Mouse (Mus musculus) C2C12 (cell line): ENCODE data around the gene Capn5. TPM values are rescaled to one million over a fixed set of nuclear protein-coding genes. Genes with fewer than 3 reads are reported as not detected.

Experiments
- H3K27me3 ChIP-seq: one replicate; pipeline ENCODE4 v1.6.1; 2011; ENCODE audit not compliant: control insufficient read depth, insufficient read depth, insufficient read length
- H3K36me3 ChIP-seq: one replicate; pipeline ENCODE4 v1.6.1; 2011; ENCODE audit not compliant: control insufficient read depth, insufficient read depth
- H3K4me3 ChIP-seq: one replicate; pipeline ENCODE4 v1.5.1; 2011; ENCODE audit warnings: mild to moderate bottlenecking, control low read depth; ENCODE audit not compliant: poor library complexity, insufficient read depth, severe bottlenecking
- H3K79me2 ChIP-seq: one replicate; pipeline ENCODE4 v1.6.1; 2011; ENCODE audit not compliant: control insufficient read depth, insufficient read depth
- H3K79me3 ChIP-seq: one replicate; pipeline ENCODE4 v1.6.1; 2011; ENCODE audit warnings: low read depth, control low read depth
- H3ac ChIP-seq: one replicate; pipeline ENCODE3; 2011; ENCODE audit warnings: low read depth; ENCODE audit not compliant: control insufficient read depth, insufficient read length
- CEBPB ChIP-seq: IDR thresholded peaks from one replicate; pipeline ENCODE4 v1.6.1; 2011; ENCODE audit warnings: low read depth, mild to moderate bottlenecking, control low read depth, moderate library complexity
- CTCF ChIP-seq: IDR thresholded peaks from one replicate; pipeline ENCODE4 v1.5.1; 2011; ENCODE audit not compliant: control insufficient read depth, insufficient read depth, insufficient read length
- FOSL1 ChIP-seq: IDR thresholded peaks from one replicate; pipeline ENCODE4 v1.8.0; 2011; ENCODE audit warnings: mild to moderate bottlenecking, low read length; ENCODE audit not compliant: poor library complexity, insufficient read depth, severe bottlenecking
- MAX ChIP-seq: IDR thresholded peaks from one replicate; pipeline ENCODE4 v1.6.1; 2011; ENCODE audit warnings: mild to moderate bottlenecking, control low read depth
- MYOD1 ChIP-seq: IDR thresholded peaks from one replicate; pipeline ENCODE4 v1.6.1; 2011; ENCODE audit warnings: low read depth; ENCODE audit not compliant: control insufficient read depth, insufficient read length
- MYOG ChIP-seq: IDR thresholded peaks from one replicate; pipeline ENCODE4 v1.6.1; 2011; ENCODE audit not compliant: control insufficient read depth, insufficient read length; ENCODE audit errors: extremely low read depth
- USF1 ChIP-seq: IDR thresholded peaks from one replicate; pipeline ENCODE4 v1.6.1; 2011; ENCODE audit warnings: low read depth, mild to moderate bottlenecking, control low read depth, moderate library complexity
- polyA plus RNA-seq: library from polyadenylated mRNA; unstranded; fragments of >200 nt; fragmentation: generic; extraction: Trizol; gene quantifications from one replicate; pipeline ENCODE4 v1.2.1, GENCODE M21; 2012; ENCODE audit warnings: missing spikeins

The Capn5 gene
- polyA plus RNA-seq, 1 experiment = 2.5 TPM

DNA sequence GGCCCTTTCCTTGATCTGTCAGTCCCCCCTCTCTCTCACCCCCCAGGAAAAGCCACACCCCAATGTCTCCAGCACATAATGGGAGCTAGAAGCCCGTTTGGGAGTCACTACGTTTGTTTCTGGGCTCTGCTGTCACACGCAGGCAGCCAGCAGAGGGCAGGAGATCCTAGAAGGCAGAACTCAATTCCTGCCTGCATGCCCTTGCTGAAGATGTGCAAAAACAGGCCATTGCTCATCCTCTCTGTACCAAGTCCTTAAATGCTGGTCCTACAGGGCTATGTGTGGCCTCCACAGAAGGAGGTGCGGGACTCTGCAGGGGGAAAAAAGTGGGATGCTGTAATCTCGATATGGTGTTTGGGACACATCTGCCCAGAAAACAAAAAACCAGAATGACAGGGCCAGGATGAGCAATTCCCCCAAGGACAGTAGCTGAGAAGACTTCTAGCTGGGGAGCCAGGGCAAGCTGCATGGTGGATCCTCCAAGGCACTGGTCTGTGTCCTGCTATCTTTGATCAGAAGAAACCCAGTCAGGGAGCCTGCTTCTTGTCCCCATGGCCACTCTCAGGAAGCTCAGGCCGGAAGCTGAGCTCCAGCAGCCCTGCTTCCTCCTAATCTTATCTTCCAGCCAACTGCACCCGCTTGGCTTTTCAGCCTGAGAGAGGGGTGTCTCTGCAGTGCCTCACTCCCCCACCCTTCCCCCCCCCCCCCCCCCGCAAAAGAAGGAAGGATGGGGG lies 22.4 kb downstream of the Capn5 start:
- no peaks in the 10 kb centered on the region for H3K36me3 ChIP-seq
- TF ChIP-seq MAX (no peak), MYOG (no peak), USF1 (no peak), FOSL1 (no peak), MYOD1 (no peak), CTCF (peak; percentile 43)
- no peaks in the 10 kb centered on the region for H3K79me3 ChIP-seq
- no peaks in the 10 kb centered on the region for H3K79me2 ChIP-seq
- H3ac ChIP-seq = no peak overlapping the region
- H3K27me3 ChIP-seq = no peaks in the 10 kb centered on the region
- no peak overlapping the region for H3K4me3 ChIP-seq

DNA sequence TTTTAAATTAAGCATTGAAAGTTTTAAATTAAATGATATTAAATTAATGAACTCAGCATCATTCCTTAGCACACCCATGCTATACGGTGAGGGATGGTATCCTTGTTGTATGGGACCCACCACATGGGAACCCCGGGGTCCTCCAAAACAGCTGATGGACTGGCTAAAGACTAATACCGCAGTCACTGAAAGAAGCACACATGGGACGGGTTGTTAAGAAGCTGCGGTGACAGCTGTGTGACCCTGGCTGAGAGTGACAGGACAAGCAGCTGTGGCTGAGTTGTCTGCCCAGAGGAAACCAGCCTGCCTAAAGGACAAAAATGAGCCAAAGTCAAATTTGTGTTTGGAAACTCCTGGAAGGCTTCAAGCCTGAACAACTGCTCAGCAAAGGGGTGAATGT lies 24.2 kb downstream of the Capn5 start:
- Histone ChIP-seq H3K27me3 (no peaks in the 10 kb centered on the region), H3K79me3 (no peaks in the 10 kb centered on the region), H3K36me3 (no peaks in the 10 kb centered on the region), H3K4me3 (no peak overlapping the region), H3ac (no peak overlapping the region), H3K79me2 (no peaks in the 10 kb centered on the region)
- TF ChIP-seq MYOG (no peak), FOSL1 (no peak)

DNA sequence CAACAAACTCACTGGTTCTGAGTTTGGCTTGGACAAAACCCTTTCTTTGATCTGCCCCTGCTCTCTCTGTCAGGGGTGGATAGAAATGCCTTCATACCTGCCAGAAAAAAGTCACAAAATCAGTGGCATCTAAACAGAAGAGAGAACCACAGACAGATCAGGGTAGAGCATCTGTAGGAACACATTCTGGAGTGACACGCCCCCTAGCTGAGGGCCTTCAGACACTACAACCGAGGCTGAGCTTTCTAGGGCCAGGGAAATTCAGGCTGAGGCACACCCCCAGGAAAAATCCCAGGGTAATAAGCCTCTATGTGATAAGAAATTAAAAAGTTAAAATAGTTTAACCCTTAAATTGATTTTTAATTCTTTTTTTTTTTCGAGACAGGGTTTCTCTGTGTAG lies 24.7 kb downstream of the Capn5 start:
- H3K79me2 ChIP-seq = no peaks in the 10 kb centered on the region
- no peak for TF ChIP-seq MYOD1
- no peak for TF ChIP-seq CEBPB
- TF ChIP-seq MYOG = no peak
- no peak for TF ChIP-seq CTCF
- no peak for TF ChIP-seq MAX
- no peak for TF ChIP-seq USF1
- no peak for TF ChIP-seq FOSL1
- H3K36me3 ChIP-seq = no peaks in the 10 kb centered on the region
- no peaks in the 10 kb centered on the region for H3K79me3 ChIP-seq
- H3K4me3 ChIP-seq = no peak overlapping the region
- no peaks in the 10 kb centered on the region for H3K27me3 ChIP-seq
- no peak overlapping the region for H3ac ChIP-seq

DNA sequence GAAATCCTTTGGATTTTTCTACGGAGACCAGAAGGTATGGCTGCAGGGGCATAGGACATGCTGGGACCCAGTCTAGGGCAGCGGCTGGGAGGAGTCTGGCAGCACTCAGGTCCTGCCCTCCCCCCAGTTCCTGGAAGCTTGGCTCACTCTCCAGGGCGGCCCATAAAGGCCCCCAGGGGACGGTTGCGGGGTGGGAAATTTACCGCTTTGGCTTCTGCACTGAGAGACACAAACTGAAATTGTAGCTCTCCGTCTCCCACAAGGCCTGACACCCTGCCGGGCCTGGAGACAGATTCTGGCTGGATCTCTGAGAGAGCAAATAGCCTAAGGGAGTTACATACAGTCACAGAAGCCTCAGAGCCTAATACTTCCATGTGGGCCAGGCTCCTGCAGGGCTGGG lies 25.7 kb downstream of the Capn5 start:
- Histone ChIP-seq H3K4me3 (no peak overlapping the region), H3K79me3 (no peaks in the 10 kb centered on the region)

DNA sequence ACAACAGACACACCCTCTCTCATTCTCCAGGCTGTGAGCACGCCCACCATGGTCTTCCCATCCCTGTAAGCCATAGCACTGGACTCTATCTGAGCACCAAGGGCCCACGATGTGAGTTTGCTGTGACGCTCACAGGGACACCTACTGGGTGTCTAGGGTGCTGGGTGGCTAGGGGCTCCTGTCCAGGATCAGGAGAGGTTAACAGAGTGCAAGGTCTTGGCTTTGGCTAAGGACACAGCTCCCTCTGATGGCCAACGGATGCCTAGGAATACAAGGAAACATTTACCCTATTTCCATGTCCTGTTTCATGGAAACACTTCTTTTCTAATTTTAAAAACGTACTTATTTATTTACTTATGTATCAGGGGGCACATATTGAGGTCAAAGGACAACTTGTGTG lies 27.5 kb downstream of the Capn5 start:
- no peaks in the 10 kb centered on the region for H3K79me2 ChIP-seq
- no peaks in the 10 kb centered on the region for H3K36me3 ChIP-seq
- H3ac ChIP-seq = no peak overlapping the region
- TF ChIP-seq MYOD1 (no peak), CTCF (no peak), CEBPB (no peak), USF1 (no peak), MAX (no peak)
- no peak overlapping the region for H3K4me3 ChIP-seq
- no peaks in the 10 kb centered on the region for H3K79me3 ChIP-seq
- no peaks in the 10 kb centered on the region for H3K27me3 ChIP-seq

More for the DNA sequence above, 25.7 kb downstream of the Capn5 start:
- TF ChIP-seq CEBPB (no peak), MYOD1 (no peak), USF1 (no peak), CTCF (no peak), MYOG (no peak), MAX (no peak), FOSL1 (no peak)
- no peaks in the 10 kb centered on the region for H3K79me2 ChIP-seq
- H3K36me3 ChIP-seq = no peaks in the 10 kb centered on the region
- no peaks in the 10 kb centered on the region for H3K27me3 ChIP-seq
- H3ac ChIP-seq = no peak overlapping the region

DNA sequence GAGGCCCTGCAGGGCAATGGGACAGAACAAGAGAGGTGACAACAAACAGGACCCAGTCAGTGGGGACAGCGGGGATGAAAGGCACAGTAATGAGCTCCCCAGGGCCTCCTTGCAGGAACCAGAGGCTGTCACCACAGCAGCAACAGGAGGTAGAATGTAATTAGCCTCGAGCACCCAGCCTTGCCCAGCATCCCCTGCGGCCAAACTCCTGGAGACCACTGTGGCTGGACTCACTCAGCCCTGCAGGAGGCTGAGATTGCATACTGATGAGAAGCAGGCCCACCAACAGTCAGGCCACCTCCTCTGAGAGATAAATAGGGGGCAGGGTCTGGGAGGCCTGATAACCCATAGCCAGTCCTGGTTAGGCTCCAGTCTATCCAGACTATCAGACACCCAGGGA lies 28.3 kb downstream of the Capn5 start:
- TF ChIP-seq CEBPB = no peak
- TF ChIP-seq FOSL1 = no peak
- TF ChIP-seq MYOG = no peak
- no peak for TF ChIP-seq CTCF
- TF ChIP-seq MAX = no peak
- no peak for TF ChIP-seq USF1
- TF ChIP-seq MYOD1 = no peak

More for the DNA sequence above, 28.3 kb downstream of the Capn5 start:
- H3K4me3 ChIP-seq = no peak overlapping the region
- H3K36me3 ChIP-seq = no peaks in the 10 kb centered on the region
- H3K27me3 ChIP-seq = no peaks in the 10 kb centered on the region
- no peak overlapping the region for H3ac ChIP-seq
- no peaks in the 10 kb centered on the region for H3K79me3 ChIP-seq
- H3K79me2 ChIP-seq = no peaks in the 10 kb centered on the region
